Mouse (Mus musculus): ENCODE measurements at regions not wholly inside any gene's neighbourhood (a gene's known extent, or its start where the extent isn't known, plus 50 kb on each side); places are given as distances from the start of the nearest gene placed in this dataset.

DNA sequence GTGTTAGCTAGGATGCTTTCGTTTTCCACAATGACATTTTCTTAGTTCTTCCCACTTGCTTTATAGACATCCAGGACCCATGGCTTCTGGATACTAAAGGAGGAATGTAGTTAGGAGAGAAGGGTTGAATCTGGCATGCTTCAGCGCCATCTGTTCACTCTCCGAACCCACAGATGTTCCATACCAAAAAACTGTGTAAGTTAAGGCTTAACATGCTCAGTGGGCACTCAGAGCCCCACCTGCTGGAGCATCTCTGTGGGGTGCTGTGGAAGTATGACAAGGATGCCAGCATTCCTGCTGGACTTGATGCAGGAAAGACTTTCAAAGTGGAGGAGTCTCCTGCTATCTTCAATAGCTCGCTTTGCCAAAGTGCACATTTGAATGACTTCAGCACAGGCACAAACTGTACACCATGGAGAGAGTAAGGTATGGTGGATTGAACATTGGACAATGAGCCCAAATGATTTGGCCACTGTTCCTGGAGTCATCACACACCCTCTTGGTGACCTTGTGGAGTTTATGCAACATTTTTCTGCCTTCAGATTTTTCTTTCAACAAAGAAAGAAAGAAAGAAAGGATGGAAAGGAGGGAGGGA is 802.3 kb downstream of the Cdh8 start:
- DNase-seq (ENCODE audit: low spot score in 2 of 2) = peak in 1 of 2 experiments; percentile 3

DNA sequence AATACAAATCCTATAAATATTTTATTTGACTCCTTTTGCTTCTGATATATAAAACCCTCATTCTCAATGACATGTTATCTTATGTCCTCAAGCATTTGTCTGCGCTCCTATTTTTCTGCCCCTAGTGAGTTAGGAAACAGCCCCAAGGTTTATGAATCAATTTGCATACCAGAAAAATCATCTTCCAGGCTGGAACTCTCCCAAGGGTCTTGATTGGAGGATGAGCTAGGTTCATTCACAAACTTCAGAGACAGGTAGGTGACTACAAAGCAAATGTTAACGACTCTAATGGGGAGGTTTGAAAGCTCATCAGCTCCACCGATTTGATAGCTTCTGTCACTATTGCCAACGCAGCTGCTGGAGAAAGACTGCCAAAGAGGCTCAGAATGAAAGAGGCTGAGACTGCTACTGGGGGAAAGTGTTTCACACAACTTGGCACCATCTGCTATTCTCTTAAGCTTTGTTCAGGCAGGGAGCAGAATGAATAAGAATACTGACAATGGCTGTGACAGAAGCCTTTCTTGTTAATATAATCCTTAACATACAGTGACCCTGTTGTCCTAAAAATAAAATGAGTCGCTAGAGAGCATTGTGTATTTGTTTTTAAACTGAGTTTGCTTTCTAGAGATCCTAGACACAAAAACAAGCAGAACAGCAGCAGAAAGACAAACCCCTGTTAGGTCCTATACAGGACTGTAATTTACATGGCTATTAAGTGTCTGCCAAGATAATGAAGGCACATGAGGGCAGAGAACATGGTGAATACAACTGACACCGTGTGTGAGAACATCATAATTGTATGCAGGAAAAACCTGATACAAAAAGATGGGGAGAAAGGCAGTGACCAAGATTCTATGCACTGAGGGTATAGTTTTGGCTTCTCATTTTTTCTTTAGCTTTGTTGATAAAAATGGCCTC is 843.4 kb downstream of the Cdh8 start:
- DNase-seq (ENCODE audit: low spot score in 2 of 2) = peak; percentile 21 to 29

DNA sequence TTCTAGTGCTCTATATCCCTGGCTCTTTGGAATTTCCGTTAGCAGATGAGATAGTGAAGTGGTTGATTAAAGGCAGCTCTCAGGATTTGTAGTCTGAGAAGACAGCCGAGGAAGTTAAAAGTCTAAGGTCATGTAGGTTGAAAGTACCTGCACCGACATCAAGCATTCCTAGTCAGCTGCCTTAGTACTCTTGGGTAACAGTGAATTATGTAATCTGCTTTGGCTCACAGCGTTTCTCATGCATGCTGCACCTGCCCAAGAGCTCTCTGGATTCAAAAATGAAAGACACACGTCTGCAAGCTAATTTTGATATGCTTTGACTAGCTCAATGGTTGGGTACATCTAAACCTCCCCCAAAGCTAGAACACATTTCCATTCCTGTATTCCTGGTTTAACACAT is 849.6 kb downstream of the Cdh8 start:
- DNase-seq (ENCODE audit: low spot score in 2 of 2) = no peak

DNA sequence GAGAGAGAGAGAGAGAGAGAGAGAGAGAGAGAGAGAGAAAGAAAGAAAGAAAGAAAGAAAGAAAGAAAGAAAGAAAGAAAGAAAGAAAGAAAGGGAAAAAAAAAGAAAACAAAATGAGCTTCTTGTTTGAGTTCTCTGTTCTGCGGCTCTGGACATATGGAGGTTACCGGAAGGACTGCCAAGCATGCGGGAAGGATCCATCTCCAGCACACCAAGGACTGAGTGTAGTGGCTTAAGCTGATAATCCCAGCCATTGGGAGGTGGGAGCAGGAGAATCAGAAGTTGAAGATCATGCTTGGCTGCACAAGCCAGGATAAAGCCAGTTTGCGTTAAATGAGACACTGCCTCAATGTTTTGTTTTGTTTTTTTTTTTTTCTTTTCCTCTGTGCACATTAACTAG is 897.8 kb downstream of the Cdh8 start:
- DNase-seq (ENCODE audit: low spot score in 2 of 2) = no peak

DNA sequence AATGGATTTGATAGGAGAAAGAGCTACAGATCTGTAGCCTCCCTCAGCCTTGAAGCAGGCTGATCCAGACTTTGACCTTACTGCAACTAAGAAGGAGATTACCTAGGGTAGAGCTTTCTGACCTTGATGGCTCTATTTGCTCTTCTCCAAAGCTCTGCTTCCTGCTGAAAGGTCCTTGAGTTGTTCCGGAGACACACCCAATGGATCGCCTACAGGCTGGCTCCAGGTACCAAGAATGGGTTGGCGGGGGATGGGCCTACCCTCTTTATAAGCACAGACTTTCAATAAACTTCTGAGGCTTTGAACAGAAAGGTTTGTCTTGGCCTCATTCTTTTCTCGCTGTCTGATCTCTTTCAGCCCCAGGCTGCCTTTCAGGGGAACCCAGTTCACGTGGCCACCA is 901.0 kb downstream of the Cdh8 start:
- DNase-seq (ENCODE audit: low spot score in 2 of 2) = no peak

DNA sequence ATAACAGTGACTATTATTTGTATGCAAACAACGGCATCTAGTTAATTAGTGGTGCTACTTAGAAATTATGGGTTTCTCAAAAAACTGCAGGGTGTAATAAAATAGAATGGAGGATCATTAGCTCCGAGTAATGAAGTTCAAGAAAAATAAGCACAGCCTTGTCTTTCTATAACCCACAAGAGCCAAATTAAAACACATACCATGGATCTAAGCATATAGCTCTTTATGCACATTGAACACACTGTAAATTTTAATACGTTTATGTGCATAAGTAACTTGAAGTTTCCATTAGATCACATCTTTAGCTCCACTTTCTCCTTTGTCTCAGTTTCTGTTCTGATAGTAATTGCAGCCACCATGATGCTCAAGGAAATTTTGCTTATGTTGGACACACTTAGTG is 919.5 kb downstream of the Cdh8 start:
- DNase-seq (ENCODE audit: low spot score in 2 of 2) = no peak

DNA sequence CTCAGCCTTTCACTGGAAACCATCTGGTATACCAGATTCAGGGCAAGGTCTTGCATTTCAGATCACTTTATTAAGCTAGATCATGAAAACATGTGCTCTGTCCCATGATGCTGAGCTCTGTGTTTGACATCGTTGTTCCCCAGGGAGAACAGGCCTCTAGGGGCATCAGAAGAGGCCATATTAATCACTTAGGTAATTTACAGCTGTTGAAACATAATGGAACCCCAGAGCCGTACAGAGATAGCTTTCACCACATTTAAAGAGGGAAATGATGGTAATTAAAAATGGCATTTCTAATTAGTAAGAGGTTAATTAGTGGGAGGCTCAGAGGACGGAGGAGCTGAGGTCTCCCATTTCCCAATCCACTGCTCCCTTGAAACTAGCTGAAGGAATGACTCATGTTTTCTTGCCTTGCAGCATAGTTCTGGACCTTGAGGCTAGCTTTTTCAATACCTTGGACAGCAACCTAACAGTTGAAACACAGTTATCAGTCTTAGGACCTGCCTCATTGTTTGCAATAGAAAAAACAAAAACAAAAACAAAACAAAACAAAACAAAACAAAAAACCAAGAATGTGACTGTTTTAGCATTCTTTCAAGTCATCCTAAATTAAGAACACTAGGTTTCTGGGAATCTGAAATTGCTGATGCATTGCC is 952.8 kb downstream of the Cdh8 start:
- no peak for DNase-seq (ENCODE audit: low spot score in 2 of 2)

DNA sequence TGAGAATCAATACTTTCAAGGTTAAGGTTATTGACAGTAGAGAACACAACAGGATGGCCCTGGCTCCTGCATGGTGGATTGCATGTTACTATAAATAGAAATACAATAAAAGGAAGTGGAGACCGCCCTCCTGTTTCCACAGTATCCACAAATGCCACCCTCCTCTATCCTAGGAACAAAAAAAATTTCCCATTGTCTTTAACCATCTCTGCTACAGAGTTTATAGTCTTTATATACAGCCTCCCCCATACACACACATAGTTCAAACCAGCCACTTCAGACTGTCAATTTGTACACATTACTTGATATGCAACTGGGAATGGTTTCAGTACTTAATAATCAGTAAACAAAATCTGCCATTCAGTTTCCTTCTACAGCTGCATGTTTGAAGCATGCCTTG is 960.7 kb downstream of the Cdh8 start:
- DNase-seq (ENCODE audit: low spot score in 2 of 2) = no peak

All from frontal cortex, postnatal 14 days (tissue).